Mouse (Mus musculus) embryonic fibroblast, embryonic 13.5 days (primary cell): Measurements from ENCODE around the gene Pnkp.

Experiments
- CTCF ChIP-seq: IDR thresholded peaks from 2 replicates; pipeline ENCODE4 v1.5.1; 2011; ENCODE audit warnings: mild to moderate bottlenecking, control low read depth, low read length, moderate library complexity, borderline replicate concordance; ENCODE audit not compliant: insufficient read depth
- POLR2A ChIP-seq: IDR thresholded peaks from 2 replicates; pipeline ENCODE4 v1.6.1; 2011; ENCODE audit warnings: low read depth, mild to moderate bottlenecking, control low read depth, low read length, moderate library complexity

DNA sequence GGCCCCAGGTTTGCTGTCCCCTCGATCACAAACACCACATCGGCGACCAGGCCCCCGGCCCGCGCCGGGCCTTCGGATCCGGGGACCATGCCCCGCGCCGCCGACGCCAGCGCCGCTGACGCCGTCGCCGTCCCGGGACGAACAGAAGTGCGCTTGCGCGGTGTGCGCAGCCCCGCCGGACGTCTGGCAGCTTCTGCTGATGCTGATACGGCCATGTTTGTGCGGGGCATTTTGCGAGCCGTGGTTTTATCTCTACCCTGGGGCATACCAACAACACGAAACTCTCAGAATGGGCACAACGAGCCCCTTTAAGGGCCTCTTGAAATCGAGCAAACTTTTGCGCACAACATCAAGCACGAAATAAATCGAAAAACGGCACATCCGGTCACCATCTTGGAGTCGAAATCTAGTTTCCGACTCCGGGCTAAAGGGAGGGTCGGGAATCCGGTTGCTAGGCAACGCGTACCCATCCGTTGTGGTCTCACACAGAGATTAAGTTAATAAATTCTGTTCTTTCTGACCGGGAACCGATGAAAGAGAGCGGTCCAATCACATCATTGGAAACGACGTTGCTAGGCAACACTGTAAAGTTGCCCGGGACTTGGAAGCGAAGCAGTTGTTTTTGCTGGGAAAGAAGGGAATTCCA is 35.5 kb downstream of the Pnkp start, which contains the start of gene Med25:
- TF ChIP-seq CTCF (no peak), POLR2A (peak; percentile 74)
